ENCODE assay signal across 8 mouse cellular contexts in the genomic region with DNA sequence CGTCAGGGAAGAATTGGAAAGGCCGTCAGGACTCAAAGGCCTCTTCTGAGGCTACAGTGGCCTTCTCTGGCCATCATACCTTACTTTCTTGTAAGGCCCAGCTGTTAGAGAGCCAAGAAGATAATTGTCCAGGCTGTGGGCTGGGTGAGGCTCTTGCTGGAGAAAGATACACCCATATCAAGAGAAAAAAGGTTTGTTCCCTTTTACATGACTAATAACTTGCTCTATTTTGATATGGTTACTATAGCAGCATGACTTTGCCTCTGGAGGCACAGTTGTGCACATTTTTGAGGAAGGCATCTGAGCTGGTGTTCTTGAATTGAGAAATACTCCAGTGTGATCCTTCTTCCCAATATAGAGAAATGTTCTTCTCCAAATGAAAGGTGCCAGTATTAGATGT. TPM values are rescaled to one million over a fixed set of nuclear protein-coding genes. Genes with fewer than 3 reads are reported as not detected.
A peak's percentile ranks its signal among the peaks of the same experiment; 100 is the strongest.
DNase-seq lines count a peak whose midpoint lies in the region; ATAC-seq and TF ChIP-seq lines count a peak whose summit lies in the region.

No protein-coding gene starts in this region.

- H3K9ac ChIP-seq in ES-E14 (ENCODE audit: insufficient read depth, low read depth, low read length, poor library complexity, severe bottlenecking), result peak overlapping the region; percentile 97; the same call in 1 of the 2 replicates
- H3K9ac ChIP-seq in forebrain, embryonic 13.5 days, result peak overlapping the region; percentile 97
- peak overlapping the region; percentile 95 for H3K9ac ChIP-seq in limb, embryonic 12.5 days (replicated peaks)

- peak; percentile 29 to 31 for DNase-seq in B cell, adult 2 months
- DNase-seq in ES-E14 (ENCODE audit: low read depth, low spot score), result no peak
- DNase-seq in thymus, adult 18-20 months, result no peak
- DNase-seq in gastrocnemius, postnatal 14 days, result no peak
- DNase-seq in left cerebral cortex, postnatal 36 days (ENCODE audit: low spot score in 2 of 2), result no peak

- intact Hi-C loops in gastrocnemius, postnatal 14 days (cut with DNase I; ENCODE audit: low total_unique reads), result no loop called here
- intact Hi-C loops in left cerebral cortex, postnatal 36 days (cut with DNase I), result loop anchor here (10.0 kb wide), 1 partner anchor 481 kb away; a partner anchor contains a TSS

- no peaks in the 10 kb centered on the region for H3K9me3 ChIP-seq in ES-E14 (ENCODE audit: control insufficient read depth, insufficient read depth, low read depth, low read length)
- no peaks in the 10 kb centered on the region for H3K9me3 ChIP-seq in forebrain, embryonic 13.5 days (replicated peaks)
- H3K9me3 ChIP-seq in limb, embryonic 12.5 days, result no peaks in the 10 kb centered on the region

- H3K27me3 ChIP-seq in forebrain, embryonic 13.5 days, result no peaks in the 10 kb centered on the region
- H3K27me3 ChIP-seq in limb, embryonic 12.5 days, result no peaks in the 10 kb centered on the region

- no peak overlapping the region for H3K27ac ChIP-seq in ES-E14 (ENCODE audit: insufficient read depth, low read depth, low read length, poor library complexity, severe bottlenecking)
- no peak overlapping the region for H3K27ac ChIP-seq in forebrain, embryonic 13.5 days
- H3K27ac ChIP-seq in limb, embryonic 12.5 days, result no peak overlapping the region

- peak overlapping the region; percentile 100 for H3K4me2 ChIP-seq in forebrain, embryonic 13.5 days
- H3K4me2 ChIP-seq in limb, embryonic 12.5 days, result peak overlapping the region; percentile 100

- peaks cover 43% of the 10 kb centered on the region for H3K36me3 ChIP-seq in ES-E14 (ENCODE audit: control insufficient read depth, insufficient read depth, low read length, poor library complexity, severe bottlenecking)
- peaks cover 28% of the 10 kb centered on the region for H3K36me3 ChIP-seq in forebrain, embryonic 13.5 days (ENCODE audit: poor library complexity, severe bottlenecking)
- peaks cover 32% of the 10 kb centered on the region for H3K36me3 ChIP-seq in limb, embryonic 12.5 days

- peak overlapping the region; percentile 89 to 96 for H3K4me3 ChIP-seq in ES-E14 (ENCODE audit: insufficient read depth in 1 of 2, low read depth in 1 of 2, low read length in 2 of 2, poor library complexity in 1 of 2, severe bottlenecking in 1 of 2)
- H3K4me3 ChIP-seq in forebrain, embryonic 13.5 days, result peak overlapping the region; percentile 98
- H3K4me3 ChIP-seq in limb, embryonic 12.5 days (replicated peaks), result peak overlapping the region; percentile 95

- in situ Hi-C loops in ES-E14 (cut with MboI; ENCODE audit: low sequenced_read_pairs in 2 of 2, unreplicated experiment in 2 of 2), result loop anchor here (25.0 kb wide), 1 partner anchor 96 kb away; a partner anchor contains a TSS

- ATAC-seq in forebrain, embryonic 13.5 days, result no peak
- ATAC-seq in limb, embryonic 12.5 days (ENCODE audit: insufficient number of reproducible peaks, insufficient read depth, low FRiP score, low TSS enrichment, low read depth), result no peak
- ATAC-seq in monocyte, adult 5-6 weeks (replicated peaks; ENCODE audit: insufficient number of reproducible peaks, low FRiP score, low TSS enrichment, poor library complexity, severe bottlenecking), result peak; percentile 25; the same call in 1 of the 2 replicates

- WGBS in forebrain, embryonic 13.5 days, result 15% methylated on average over 2 of the region's 2 CpGs
- 21% methylated on average over 2 of the region's 2 CpGs for WGBS in limb, embryonic 12.5 days

- peaks cover 0 to 6% of the 10 kb centered on the region in 2 experiments; a peak in 1 of 4 replicates for H3K4me1 ChIP-seq in ES-E14 (ENCODE audit: control insufficient read depth in 2 of 2, insufficient read depth in 2 of 2, low read length in 2 of 2, poor library complexity in 1 of 2)
- H3K4me1 ChIP-seq in forebrain, embryonic 13.5 days, result peaks cover 60% of the 10 kb centered on the region
- H3K4me1 ChIP-seq in limb, embryonic 12.5 days (replicated peaks), result peaks cover 50% of the 10 kb centered on the region

TF ChIP-seq in ES-E14, 5 proteins besides CTCF, POLR2A, EP300 and RAD21:
- TF ChIP-seq ZC3H11A (IDR thresholded peaks at IDR 0.05; ENCODE audit: borderline replicate concordance, low read depth, low read length), result no peak

RNA-seq across cellular contexts. Expression of a gene that starts 2.5 kb away (rescaled TPM):
- 97.0 and 121 TPM in 2 replicates for total RNA-seq in ES-E14 (2012; rRNA removed)
- 34.8 and 38.6 TPM in 2 replicates for polyA plus RNA-seq in forebrain, embryonic 13.5 days (2015; fragmentation: Nextera tagmentation; extraction: Ambion mirVana)
- 41.9 and 46.9 TPM in 2 replicates for polyA plus RNA-seq in limb, embryonic 12.5 days (2016; fragmentation: Nextera tagmentation; extraction: Ambion mirVana)
- 173 to 191 TPM (median 177 TPM) in 3 replicates for total RNA-seq in monocyte, adult 5-6 weeks (2017)
- 10 to 100 TPM; 22.1 to 24.6 TPM for total RNA-seq in gastrocnemius, postnatal 14 days (2021)
- 10 to 100 TPM; 41.7 to 42.4 TPM for total RNA-seq in left cerebral cortex, postnatal 36 days (2021)

RNA-seq across cellular contexts. Expression of a gene that starts 30.6 kb away (rescaled TPM):
- total RNA-seq in ES-E14 (2012; rRNA removed), result 3.5 and 5.3 TPM in 2 replicates
- 13.5 and 14.9 TPM in 2 replicates for polyA plus RNA-seq in forebrain, embryonic 13.5 days (2015; fragmentation: Nextera tagmentation; extraction: Ambion mirVana)
- 1.6 and 2.5 TPM in 2 replicates for polyA plus RNA-seq in limb, embryonic 12.5 days (2016; fragmentation: Nextera tagmentation; extraction: Ambion mirVana)
- 5.7 to 6.3 TPM (median 5.7 TPM) in 3 replicates for total RNA-seq in monocyte, adult 5-6 weeks (2017)
- 10 to 100 TPM; 14.5 to 15.5 TPM for total RNA-seq in gastrocnemius, postnatal 14 days (2021)
- 10 to 100 TPM; 66.5 to 87.4 TPM for total RNA-seq in left cerebral cortex, postnatal 36 days (2021)

Comparison
In these comparisons a context has a peak if more than half of its experiments do, and no peak if none do; other contexts are left out.
1. DNase-seq: peak in B cell, adult 2 months (2 of 2); none in ES-E14 (single experiment), thymus, adult 18-20 months (0 of 2), gastrocnemius, postnatal 14 days (single experiment) and left cerebral cortex, postnatal 36 days (0 of 2).
2. Peak in every context shown above with its lines, with median percentiles within 50 percentile points of each other: H3K4me3 ChIP-seq and H3K9ac ChIP-seq.